15 mouse cellular contexts compared by ENCODE assay signal in the genomic region with DNA sequence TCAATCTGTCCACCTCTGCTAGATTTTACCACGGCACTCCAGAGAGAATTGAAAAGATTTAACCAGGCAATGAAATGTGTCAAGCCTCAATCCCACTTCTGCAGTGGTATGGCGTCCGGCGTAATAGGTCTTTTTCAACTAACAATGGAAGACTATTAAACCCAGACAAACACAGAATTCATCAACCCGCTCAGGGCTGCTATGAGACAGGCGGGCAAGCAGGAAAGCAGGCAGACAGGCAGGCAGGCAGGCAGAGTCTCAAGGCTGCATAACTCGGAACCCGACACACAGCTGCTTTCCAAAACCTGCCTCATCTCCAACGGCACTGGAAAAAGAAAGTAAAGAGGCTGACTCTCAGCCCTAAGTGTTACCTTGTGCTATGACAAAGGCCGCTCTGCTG. TPM values are rescaled to one million over a fixed set of nuclear protein-coding genes. Genes with fewer than 3 reads are reported as not detected.
DNase-seq lines count a peak whose midpoint lies in the region; ATAC-seq and TF ChIP-seq lines count a peak whose summit lies in the region.
"Had no signal": no experiment of that assay in that cellular context is flagged by ENCODE, and none has a peak within 500 bp of the region (broad histone marks: within the 10 kb centered on the region; RNA-seq: fewer than 3 reads in every experiment).

No protein-coding gene starts in this region.

- ATAC-seq in heart, postnatal 0 days (ENCODE audit: insufficient read depth, low read depth): no peak
- no peak for ATAC-seq in hindbrain, embryonic 12.5 days (ENCODE audit: low FRiP score)
- no peak for ATAC-seq in midbrain, embryonic 16.5 days

- H3K4me3 ChIP-seq in heart, postnatal 0 days (ENCODE audit: low read depth, low read length): no peak overlapping the region
- 0 out of 2 replicates have a peak overlapping the region, but pooled peaks have one; percentile 13 for H3K4me3 ChIP-seq in ES-Bruce4 (ENCODE audit: low read depth, low read length)
- H3K4me3 ChIP-seq in hindbrain, embryonic 12.5 days: no peak overlapping the region
- no peak overlapping the region for H3K4me3 ChIP-seq in midbrain, embryonic 16.5 days (ENCODE audit: low read depth, low read length)
- H3K4me3 ChIP-seq: embryonic facial prominence, embryonic 15.5 days had no signal

- no peaks in the 10 kb centered on the region for H3K9me3 ChIP-seq in heart, postnatal 0 days (replicated peaks; ENCODE audit: control insufficient read depth, low read length)
- no peaks in the 10 kb centered on the region for H3K9me3 ChIP-seq in ES-Bruce4 (replicated peaks; ENCODE audit: control insufficient read depth, insufficient read depth, low read length, poor library complexity, severe bottlenecking)
- H3K9me3 ChIP-seq in hindbrain, embryonic 12.5 days (replicated peaks): no peaks in the 10 kb centered on the region
- no peaks in the 10 kb centered on the region for H3K9me3 ChIP-seq in midbrain, embryonic 16.5 days (replicated peaks; ENCODE audit: control insufficient read depth, low read length, poor library complexity, severe bottlenecking)
- H3K9me3 ChIP-seq: embryonic facial prominence, embryonic 15.5 days; G1E had no signal

- no peaks in the 10 kb centered on the region for H3K27me3 ChIP-seq in heart, postnatal 0 days (ENCODE audit: control insufficient read depth, insufficient read depth, low read length)
- no peaks in the 10 kb centered on the region for H3K27me3 ChIP-seq in ES-Bruce4 (ENCODE audit: control insufficient read depth, insufficient read depth, low read length, poor library complexity, severe bottlenecking)
- H3K27me3 ChIP-seq in hindbrain, embryonic 12.5 days: no peaks in the 10 kb centered on the region
- no peaks in the 10 kb centered on the region for H3K27me3 ChIP-seq in midbrain, embryonic 16.5 days (ENCODE audit: control insufficient read depth, insufficient read depth, low read depth, low read length)
- H3K27me3 ChIP-seq: embryonic facial prominence, embryonic 15.5 days had no signal

- TF ChIP-seq EP300 in heart, postnatal 0 days (IDR thresholded peaks at IDR 0.05; ENCODE audit: low read depth): no peak
- TF ChIP-seq EP300 in ES-Bruce4 (IDR thresholded peaks at IDR 0.05; ENCODE audit: insufficient read depth, low read depth, low read length): no peak

- H3K9ac ChIP-seq in heart, postnatal 0 days (replicated peaks; ENCODE audit: low read depth, low read length): no peak overlapping the region; the same call in 1 of the 2 replicates
- no peak overlapping the region for H3K9ac ChIP-seq in ES-Bruce4 (ENCODE audit: low read depth, poor library complexity, severe bottlenecking)
- H3K9ac ChIP-seq in hindbrain, embryonic 12.5 days: no peak overlapping the region
- H3K9ac ChIP-seq in midbrain, embryonic 16.5 days (ENCODE audit: low read depth, low read length): no peak overlapping the region
- H3K9ac ChIP-seq: embryonic facial prominence, embryonic 15.5 days had no signal

- no peak for TF ChIP-seq CTCF in heart, postnatal 0 days (IDR thresholded peaks at IDR 0.05; ENCODE audit: low read depth)
- TF ChIP-seq CTCF in ES-Bruce4 (IDR thresholded peaks at IDR 0.05; ENCODE audit: low read depth, low read length): no peak

- no peak for DNase-seq in heart, postnatal 0 days (ENCODE audit: low spot score)
- no peak for DNase-seq in heart, postnatal 10 days
- DNase-seq in layer of hippocampus, adult 8-10 months (ENCODE audit: low spot score in 2 of 2): no peak
- DNase-seq in adrenal gland, postnatal 4 days (ENCODE audit: low spot score in 2 of 2): no peak
- no peak for DNase-seq in cerebellum, adult 9-11 months
- DNase-seq: adrenal gland, postnatal 36 days; cerebellum, adult 11 months; kidney, postnatal 10 days; lung, postnatal 14 days; spleen, adult 18-20 months had no signal

- H3K27ac ChIP-seq in heart, postnatal 0 days (ENCODE audit: low read depth): 0 out of 2 replicates have a peak overlapping the region, but pooled peaks have one; percentile 46
- no peak overlapping the region for H3K27ac ChIP-seq in ES-Bruce4 (ENCODE audit: insufficient read depth, low read length)
- H3K27ac ChIP-seq in hindbrain, embryonic 12.5 days: peak overlapping the region; percentile 66
- peak overlapping the region; percentile 51 for H3K27ac ChIP-seq in midbrain, embryonic 16.5 days (ENCODE audit: low read length)
- H3K27ac ChIP-seq: embryonic facial prominence, embryonic 15.5 days had no signal

- H3K36me3 ChIP-seq in heart, postnatal 0 days (replicated peaks; ENCODE audit: control insufficient read depth, insufficient read depth, low read length): peaks cover 33% of the 10 kb centered on the region
- H3K36me3 ChIP-seq in ES-Bruce4 (ENCODE audit: control insufficient read depth, insufficient read depth, low read length, poor library complexity, severe bottlenecking): 0 out of 2 replicates have a peak, but pooled peaks cover 4% of the 10 kb centered on the region
- peaks cover 48% of the 10 kb centered on the region for H3K36me3 ChIP-seq in hindbrain, embryonic 12.5 days
- H3K36me3 ChIP-seq in midbrain, embryonic 16.5 days (ENCODE audit: control insufficient read depth, insufficient read depth, low read length): peaks cover 20% of the 10 kb centered on the region

- no peak overlapping the region for H3K4me2 ChIP-seq in heart, postnatal 0 days (ENCODE audit: low read depth, low read length)
- H3K4me2 ChIP-seq in hindbrain, embryonic 12.5 days (replicated peaks): no peak overlapping the region
- no peak overlapping the region for H3K4me2 ChIP-seq in midbrain, embryonic 16.5 days (ENCODE audit: low read length)
- H3K4me2 ChIP-seq: embryonic facial prominence, embryonic 15.5 days had no signal

- 75% methylated on average over 10 of the region's 10 CpGs for WGBS in heart, postnatal 0 days
- 55% methylated on average over 10 of the region's 10 CpGs for WGBS in hindbrain, embryonic 12.5 days
- WGBS in midbrain, embryonic 16.5 days: 60% methylated on average over 10 of the region's 10 CpGs

- intact Hi-C loops in heart, postnatal 10 days (cut with DNase I): no loop called here

- no peaks in the 10 kb centered on the region for H3K4me1 ChIP-seq in heart, postnatal 0 days (ENCODE audit: control insufficient read depth, insufficient read depth)
- peaks cover 5% of the 10 kb centered on the region for H3K4me1 ChIP-seq in ES-Bruce4 (ENCODE audit: control insufficient read depth, insufficient read depth, low read length)
- H3K4me1 ChIP-seq in hindbrain, embryonic 12.5 days: peaks cover 2% of the 10 kb centered on the region; the same call in 1 of the 2 replicates
- no peaks in the 10 kb centered on the region for H3K4me1 ChIP-seq in midbrain, embryonic 16.5 days (ENCODE audit: control insufficient read depth, insufficient read depth, low read length)
- H3K4me1 ChIP-seq: embryonic facial prominence, embryonic 15.5 days had no signal

- TF ChIP-seq POLR2A in ES-Bruce4 (IDR thresholded peaks at IDR 0.05; ENCODE audit: insufficient read depth, low read length): no peak

RNA-seq across cellular contexts. Expression of a gene that starts 24.9 kb away (rescaled TPM):
- total RNA-seq in heart, postnatal 0 days (2014; rRNA removed; ENCODE audit: low replicate concordance): 37.2 and 38.2 TPM in 2 replicates
- polyA plus RNA-seq in heart, postnatal 0 days (2015; fragmentation: Nextera tagmentation; extraction: Ambion mirVana): 79.5 and 80.6 TPM in 2 replicates
- 10 to 100 TPM; 32.8 to 33.6 TPM for total RNA-seq in heart, postnatal 10 days (2021)
- 91.4 and 95.8 TPM in 2 replicates for polyA plus RNA-seq in ES-Bruce4 (2011; ENCODE audit: insufficient read depth, insufficient read length, low read depth, missing spikeins)
- 190 and 196 TPM in 2 replicates for polyA plus RNA-seq in hindbrain, embryonic 12.5 days (2016; fragmentation: Nextera tagmentation; extraction: Ambion mirVana)
- polyA plus RNA-seq in midbrain, embryonic 16.5 days (2015; fragmentation: Nextera tagmentation; extraction: Ambion mirVana): 213 and 226 TPM in 2 replicates
- 100 to 1,000 TPM in 2 of 4 experiments, 10 to 100 TPM in 2; 85.9 to 125 (median 103) TPM for total RNA-seq in layer of hippocampus, adult 8-10 months (2022)
- 10 to 100 TPM; 47.2 to 54.9 TPM for total RNA-seq in adrenal gland, postnatal 4 days (2021)

RNA-seq across cellular contexts. Expression of a gene that starts 25.1 kb away (rescaled TPM):
- total RNA-seq in heart, postnatal 0 days (2014; rRNA removed; ENCODE audit: low replicate concordance): 4.2 and 5.9 TPM in 2 replicates
- polyA plus RNA-seq in heart, postnatal 0 days (2015; fragmentation: Nextera tagmentation; extraction: Ambion mirVana): 4.6 and 5.1 TPM in 2 replicates
- 1 to 10 TPM; 3.0 to 3.8 TPM for total RNA-seq in heart, postnatal 10 days (2021)
- 6.0 and 7.3 TPM in 2 replicates for polyA plus RNA-seq in ES-Bruce4 (2011; ENCODE audit: insufficient read depth, insufficient read length, low read depth, missing spikeins)
- 14.6 and 15.0 TPM in 2 replicates for polyA plus RNA-seq in hindbrain, embryonic 12.5 days (2016; fragmentation: Nextera tagmentation; extraction: Ambion mirVana)
- 9.7 and 12.8 TPM in 2 replicates for polyA plus RNA-seq in midbrain, embryonic 16.5 days (2015; fragmentation: Nextera tagmentation; extraction: Ambion mirVana)
- 1 to 10 TPM; 7.3 to 9.2 (median 7.5) TPM for total RNA-seq in layer of hippocampus, adult 8-10 months (2022)
- 10 to 100 TPM; 13.1 to 18.4 TPM for total RNA-seq in adrenal gland, postnatal 4 days (2021)

RNA-seq across cellular contexts. Expression of a gene that starts 46.6 kb away (rescaled TPM):
- 35.9 and 48.3 TPM in 2 replicates for total RNA-seq in heart, postnatal 0 days (2014; rRNA removed; ENCODE audit: low replicate concordance)
- 14.3 and 14.6 TPM in 2 replicates for polyA plus RNA-seq in heart, postnatal 0 days (2015; fragmentation: Nextera tagmentation; extraction: Ambion mirVana)
- 10 to 100 TPM; 49.9 to 50.6 TPM for total RNA-seq in heart, postnatal 10 days (2021)
- polyA plus RNA-seq in ES-Bruce4 (2011; ENCODE audit: insufficient read depth, insufficient read length, low read depth, missing spikeins): 14.2 and 16.3 TPM in 2 replicates
- 41.8 and 44.7 TPM in 2 replicates for polyA plus RNA-seq in hindbrain, embryonic 12.5 days (2016; fragmentation: Nextera tagmentation; extraction: Ambion mirVana)
- 25.9 and 26.8 TPM in 2 replicates for polyA plus RNA-seq in midbrain, embryonic 16.5 days (2015; fragmentation: Nextera tagmentation; extraction: Ambion mirVana)
- 10 to 100 TPM; 91.0 to 98.4 (median 93.7) TPM for total RNA-seq in layer of hippocampus, adult 8-10 months (2022)
- total RNA-seq in adrenal gland, postnatal 4 days (2021): 10 to 100 TPM; 60.5 to 70.3 TPM

RNA-seq across cellular contexts. Expression of a gene that starts 50.8 kb away (rescaled TPM):
- 72.8 and 89.7 TPM in 2 replicates for total RNA-seq in heart, postnatal 0 days (2014; rRNA removed; ENCODE audit: low replicate concordance)
- polyA plus RNA-seq in heart, postnatal 0 days (2015; fragmentation: Nextera tagmentation; extraction: Ambion mirVana): 34.4 and 36.4 TPM in 2 replicates
- 10 to 100 TPM; 65.0 to 75.0 TPM for total RNA-seq in heart, postnatal 10 days (2021)
- 24.5 and 25.5 TPM in 2 replicates for polyA plus RNA-seq in ES-Bruce4 (2011; ENCODE audit: insufficient read depth, insufficient read length, low read depth, missing spikeins)
- 54.6 and 56.4 TPM in 2 replicates for polyA plus RNA-seq in hindbrain, embryonic 12.5 days (2016; fragmentation: Nextera tagmentation; extraction: Ambion mirVana)
- polyA plus RNA-seq in midbrain, embryonic 16.5 days (2015; fragmentation: Nextera tagmentation; extraction: Ambion mirVana): 34.0 and 34.8 TPM in 2 replicates
- total RNA-seq in layer of hippocampus, adult 8-10 months (2022): 10 to 100 TPM; 40.2 to 43.3 (median 41.6) TPM
- total RNA-seq in adrenal gland, postnatal 4 days (2021): 100 to 1,000 TPM; 180 to 182 TPM
